Mouse (Mus musculus): ENCODE results near the gene Smarcd2.

Gene Smarcd2

GRCm38 (mm10) chr11:106220603-106221002 lies 52.2 kb downstream of the Smarcd2 start:
- no peak for DNase-seq

- DNase-seq = peak; percentile 96
Measured at GRCm38 (mm10) chr11:106216730-106217490, 55.9 kb downstream of the Smarcd2 start, which contains the start of gene Ddx42. TSS of gene Ddx42 (plus strand) at chr11:106216926.

DNA sequence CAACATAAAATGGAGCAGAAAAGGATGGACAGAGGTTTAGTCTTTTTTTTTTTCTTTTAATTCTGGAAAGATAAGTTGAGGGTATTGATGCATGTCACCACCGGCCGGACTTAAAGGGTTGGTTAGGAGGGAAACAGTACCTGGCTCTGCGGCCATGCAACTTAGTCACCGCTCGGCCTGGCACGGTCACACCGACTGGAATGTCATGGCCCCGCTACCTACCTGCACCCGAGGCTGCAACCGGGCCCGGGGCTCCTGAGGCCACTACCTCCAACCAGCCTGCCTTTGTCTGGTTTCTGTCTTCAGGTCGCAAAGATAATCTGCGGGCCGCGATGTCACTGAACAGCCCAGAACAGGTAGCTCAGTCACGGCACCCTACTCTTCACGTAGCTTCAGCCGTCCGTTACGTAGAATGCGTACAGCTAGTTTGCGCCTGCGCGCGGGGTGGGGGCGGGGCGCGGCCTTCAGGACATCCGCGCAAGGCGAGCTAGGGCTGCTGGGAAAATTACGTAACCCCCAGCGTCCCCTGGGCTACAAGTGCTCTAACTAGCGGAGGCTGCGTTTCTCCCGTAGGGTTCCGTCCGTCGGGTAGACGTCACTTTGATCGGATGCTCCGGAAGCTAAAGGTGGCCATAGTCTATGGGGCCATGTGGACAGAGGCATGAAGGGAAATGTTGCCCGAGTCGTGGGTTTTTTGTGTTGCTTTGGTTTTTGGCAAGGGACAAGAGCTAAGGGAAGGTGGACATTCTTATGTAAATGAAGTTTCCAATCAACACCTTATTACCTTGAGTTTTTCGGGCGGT lies 56.6 kb downstream of the Smarcd2 start, which contains the start of gene Ccdc47:
Ccdc47 (minus strand) TSS at position 418 of the 803 bp plus-strand sequence.
- DNase-seq = peak; percentile 97

DNA sequence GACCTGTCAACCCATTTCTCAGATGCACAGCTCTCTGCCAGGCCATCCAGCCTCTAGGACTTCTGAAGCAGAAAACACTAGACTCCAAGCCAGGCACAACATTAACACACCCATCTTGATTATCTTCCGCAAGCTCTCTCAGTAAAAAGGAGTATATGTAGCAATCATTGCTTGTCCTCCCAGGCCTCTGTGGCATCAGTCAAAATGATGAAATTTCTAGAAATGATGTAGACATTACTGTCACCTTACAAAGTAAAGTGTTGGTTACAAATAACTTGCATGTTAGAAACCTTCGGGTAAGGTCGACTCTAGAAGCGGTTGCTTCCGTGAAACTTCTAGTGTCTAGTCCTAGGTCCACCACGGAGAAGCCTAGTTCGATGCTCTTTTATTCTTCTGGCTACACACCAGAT lies 57.3 kb downstream of the Smarcd2 start:
- no peak for DNase-seq

- no peak for DNase-seq
Measured at GRCm38 (mm10) chr11:106214856-106215255, 57.9 kb downstream of the Smarcd2 start.
